Mouse (Mus musculus) heart, adult 11 months (tissue): ENCODE data around the gene Cd59b.

Experiments
- DNase-seq: peaks from one replicate; pipeline ENCODE4 v3.0.0; 2022

Cd59b gene

GRCm38 (mm10) chr2:104069704-104070185 is at the start of gene Cd59b:
Cd59b (plus strand) TSS chr2:104069849.
- peak; percentile 95 for DNase-seq

DNA sequence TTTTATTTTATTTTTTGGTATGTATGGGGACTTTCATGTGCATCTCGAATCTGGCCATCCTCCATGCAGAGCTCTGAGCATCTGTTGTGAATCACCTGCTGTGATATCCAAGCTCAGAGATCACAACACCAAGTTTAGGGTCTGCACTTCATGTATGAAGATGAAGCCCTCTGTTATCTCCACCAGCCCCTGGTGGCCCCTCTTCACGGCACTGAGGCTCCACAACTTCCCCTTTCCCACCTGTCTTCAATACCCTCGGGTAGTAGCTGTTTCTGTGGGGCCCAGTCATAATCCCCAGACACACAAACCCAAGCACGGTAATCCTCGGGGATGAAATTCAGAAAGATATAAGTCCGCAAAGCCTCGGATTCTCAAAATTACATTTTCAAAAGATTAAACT is 46.6 kb upstream of the Cd59b start:
- peak; percentile 61 for DNase-seq

GRCm38 (mm10) chr2:104024656-104025055 is 45.0 kb upstream of the Cd59b start:
- DNase-seq: peak; percentile 59

- peak; percentile 99 for DNase-seq
Observed at GRCm38 (mm10) chr2:104027458-104028138, 42.1 kb upstream of the Cd59b start, which contains the start of gene Fbxo3. Fbxo3 (plus strand) TSS chr2:104027721.

DNA sequence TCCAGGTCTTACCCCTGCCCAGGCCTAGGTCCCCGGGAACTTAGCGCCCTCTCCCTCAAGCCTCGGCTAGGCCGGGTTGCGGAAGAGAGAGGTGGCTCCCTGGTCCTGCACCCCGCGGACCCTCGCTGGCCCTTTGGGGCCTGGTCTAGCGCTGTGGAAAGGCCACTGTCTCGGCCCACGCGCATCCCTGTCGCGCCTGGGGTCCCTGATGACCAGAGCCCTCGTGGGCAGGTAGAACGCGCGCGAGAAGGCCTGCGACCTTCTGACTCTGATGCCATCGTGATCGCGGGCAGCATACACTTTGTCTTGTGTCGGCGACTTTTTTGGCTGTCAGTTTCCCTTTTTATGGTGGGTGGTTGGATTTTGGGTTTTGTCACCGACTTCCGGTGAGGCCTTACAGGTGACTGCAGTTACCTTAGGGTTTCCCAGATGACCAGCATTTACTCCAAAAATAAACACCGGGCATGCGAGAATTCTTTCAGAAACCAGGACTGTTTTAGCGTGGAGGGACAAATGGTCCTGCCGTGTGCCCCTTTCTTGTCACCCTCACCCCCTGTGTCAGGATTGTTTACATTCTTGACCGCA is 41.4 kb upstream of the Cd59b start, which contains the start of gene 4931422A03Rik:
4931422A03Rik (minus strand) TSS at position 223 of the 585 bp plus-strand sequence.
- no peak for DNase-seq

- DNase-seq: peak; percentile 23
Observed at GRCm38 (mm10) chr2:104029074-104029473, 40.6 kb upstream of the Cd59b start.

DNA sequence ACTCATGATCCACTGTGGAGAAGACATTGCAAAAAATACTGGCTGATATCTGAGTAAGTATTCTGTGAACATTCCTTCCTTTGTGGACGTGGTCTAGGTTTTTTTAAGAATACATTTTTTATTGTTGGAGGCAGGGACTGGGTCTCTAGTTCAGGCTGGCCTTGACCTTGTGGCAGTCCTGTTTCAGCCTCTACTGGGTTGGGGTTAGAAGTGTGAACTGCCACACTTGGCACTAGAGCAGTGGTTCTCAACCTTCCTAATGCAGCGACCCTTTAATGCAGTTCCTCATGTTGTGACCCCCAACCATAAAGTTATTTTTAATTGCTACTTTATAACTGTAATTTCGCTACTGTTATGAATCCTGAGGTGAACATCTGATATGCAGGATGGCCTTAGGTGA is 39.3 kb upstream of the Cd59b start:
- DNase-seq: peak; percentile 56

- DNase-seq: peak; percentile 50
Observed at GRCm38 (mm10) chr2:104032056-104032455, 37.6 kb upstream of the Cd59b start.

DNA sequence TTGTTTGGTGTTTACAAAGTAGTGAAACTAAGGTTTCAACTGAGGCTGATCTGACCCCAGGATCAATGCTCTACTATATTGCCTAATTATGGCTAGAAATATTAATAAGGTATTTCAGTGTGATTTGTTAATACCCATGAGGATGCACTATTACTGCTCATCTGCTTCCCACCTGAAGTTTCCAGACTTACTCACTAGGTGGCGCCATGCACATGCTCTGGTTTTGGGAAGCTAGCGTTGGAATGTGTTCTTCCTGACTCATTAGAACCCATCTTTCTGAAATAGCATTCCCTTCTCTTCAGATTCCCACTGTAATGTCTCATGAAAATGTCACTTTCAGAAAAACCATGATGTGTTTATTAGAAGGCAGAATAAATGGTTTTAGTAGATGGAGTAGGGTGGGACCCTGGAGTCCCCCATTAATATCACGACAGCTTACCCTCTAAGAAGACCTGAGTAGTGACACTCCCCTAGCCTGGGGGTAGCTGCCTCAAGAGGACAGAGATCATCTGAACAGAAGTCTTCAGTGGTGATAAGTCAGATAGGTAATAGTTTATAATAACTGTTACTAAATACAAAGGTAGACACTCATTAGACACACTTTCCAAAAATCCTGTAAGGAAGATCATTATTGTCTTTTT is 34.7 kb upstream of the Cd59b start:
- peak; percentile 92 for DNase-seq

- DNase-seq: peak; percentile 95
Observed at GRCm38 (mm10) chr2:104035595-104035994, 34.1 kb upstream of the Cd59b start.

DNA sequence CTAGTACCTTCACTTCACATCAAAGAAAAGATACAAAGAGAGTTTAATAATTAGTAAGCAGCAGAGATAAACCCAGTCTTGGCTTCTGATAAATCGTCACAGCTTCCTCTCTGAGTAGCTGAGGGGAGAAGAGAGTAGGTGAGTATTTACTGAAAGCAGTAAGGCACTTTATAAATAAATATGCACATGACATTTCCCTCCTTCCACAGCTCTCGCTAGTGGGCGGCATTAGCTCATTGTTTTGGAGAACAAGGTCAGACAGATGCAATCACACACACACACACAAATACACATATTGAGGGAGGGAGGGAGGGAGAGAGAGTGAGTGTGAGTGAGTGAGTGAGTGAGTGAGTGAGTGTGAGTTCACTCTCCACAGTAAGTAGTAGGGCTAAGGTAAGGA is 33.3 kb upstream of the Cd59b start:
- DNase-seq: peak; percentile 72

GRCm38 (mm10) chr2:104038236-104038635 is 31.4 kb upstream of the Cd59b start:
- DNase-seq: peak; percentile 51

GRCm38 (mm10) chr2:104041632-104042031 is 28.0 kb upstream of the Cd59b start:
- peak; percentile 55 for DNase-seq

DNA sequence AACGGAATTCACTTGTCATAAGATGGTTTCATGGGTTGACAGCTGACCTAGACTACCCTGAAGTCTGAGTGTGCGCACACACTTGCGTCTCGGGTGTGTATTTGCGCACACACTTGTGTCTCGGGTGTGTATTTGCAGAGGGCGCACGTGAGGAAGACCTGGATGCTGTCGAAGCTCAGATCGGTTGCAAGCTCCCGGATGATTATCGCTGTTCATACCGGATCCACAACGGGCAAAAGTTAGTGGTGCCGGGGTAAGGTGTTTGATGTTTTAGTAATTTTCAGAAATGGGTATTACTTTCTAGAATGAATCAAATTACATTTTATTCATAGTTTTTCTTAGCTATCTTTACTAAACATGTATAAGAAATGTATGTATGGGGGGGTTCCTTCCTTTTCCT is 26.9 kb upstream of the Cd59b start:
- DNase-seq: peak; percentile 66

DNA sequence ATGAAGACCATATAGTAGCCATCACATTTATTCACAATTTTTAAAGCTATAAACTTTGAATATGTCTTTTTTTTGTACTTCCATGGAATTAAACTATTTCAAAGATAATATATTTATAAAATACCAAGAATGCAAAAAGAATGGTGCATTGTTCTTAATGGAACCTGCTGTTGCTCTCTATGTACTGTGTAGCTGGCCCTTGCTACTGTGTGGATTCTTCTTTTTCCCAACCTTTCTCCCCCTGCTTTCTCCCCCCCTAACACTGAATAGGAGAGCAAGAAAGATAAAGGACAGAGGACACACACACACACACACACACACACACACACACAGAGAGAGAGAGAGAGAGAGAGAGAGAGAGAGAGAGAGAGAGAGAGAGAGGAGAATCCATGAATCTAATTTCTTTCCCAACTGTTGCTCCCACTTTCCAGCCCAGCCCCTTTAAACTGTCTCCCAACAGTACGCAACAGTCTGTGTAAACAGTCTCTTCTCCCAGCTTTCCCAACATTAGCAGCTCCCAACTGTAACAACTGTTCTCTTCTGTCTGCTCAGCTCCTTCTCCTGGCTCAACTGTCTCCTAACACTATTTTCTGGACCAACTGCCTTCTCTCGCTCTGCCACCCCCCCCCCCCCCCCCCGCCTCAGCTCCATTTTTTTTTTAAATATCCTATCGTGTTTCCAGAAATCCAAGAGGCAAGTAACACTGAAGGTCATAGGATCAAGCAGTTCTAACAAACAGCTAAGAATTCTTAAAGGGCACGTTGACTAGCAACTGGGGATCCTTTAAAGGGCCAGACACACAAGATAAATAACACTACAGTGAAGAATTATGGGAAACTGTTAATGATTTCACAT is 25.8 kb upstream of the Cd59b start:
- DNase-seq: peak; percentile 63

GRCm38 (mm10) chr2:104044479-104045080 is 25.1 kb upstream of the Cd59b start:
- DNase-seq: peak; percentile 76

DNA sequence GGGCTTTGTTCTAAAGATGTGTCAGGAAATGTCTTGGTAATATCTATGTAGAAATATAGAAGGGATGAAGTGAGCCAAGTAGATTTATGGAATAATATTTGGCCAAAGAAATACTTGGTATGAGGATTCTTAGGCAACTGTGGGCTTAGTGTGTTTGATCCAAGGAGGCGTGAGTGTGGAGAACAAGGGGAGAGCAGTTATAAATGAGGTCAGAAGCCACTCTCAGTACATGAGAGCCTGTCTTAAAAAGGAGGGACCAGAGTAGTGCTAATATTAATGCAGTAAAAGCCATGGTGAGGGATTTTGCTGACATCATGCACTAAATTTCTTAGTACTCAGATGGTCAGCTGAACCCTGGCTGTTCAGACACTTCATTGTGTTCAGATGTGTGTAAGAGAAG is 11.3 kb upstream of the Cd59b start:
- peak; percentile 19 for DNase-seq

DNA sequence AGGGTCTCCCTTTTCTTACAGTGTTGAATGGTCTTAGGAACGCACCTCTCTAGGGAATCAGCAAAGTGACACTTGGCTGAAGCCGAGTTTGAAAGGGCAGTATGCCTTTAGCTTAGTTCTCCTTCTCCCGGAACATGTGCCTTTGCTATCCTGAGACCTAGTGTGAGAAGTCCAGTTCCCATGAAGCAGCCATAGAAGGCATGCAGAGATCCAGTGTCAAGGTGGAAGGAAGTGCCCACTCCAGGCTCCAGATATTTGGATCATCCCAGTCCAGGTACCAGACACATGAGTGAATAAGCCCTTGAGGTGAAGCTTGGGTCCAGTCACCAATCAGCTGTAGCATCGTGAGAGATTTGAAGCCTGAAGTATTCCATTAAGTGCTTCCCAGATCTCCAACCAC is 10.7 kb upstream of the Cd59b start:
- peak; percentile 52 for DNase-seq

GRCm38 (mm10) chr2:104059786-104060185 is 9.9 kb upstream of the Cd59b start:
- peak; percentile 40 for DNase-seq

- peak; percentile 66 for DNase-seq
Observed at GRCm38 (mm10) chr2:104060996-104061395, 8.7 kb upstream of the Cd59b start.

DNA sequence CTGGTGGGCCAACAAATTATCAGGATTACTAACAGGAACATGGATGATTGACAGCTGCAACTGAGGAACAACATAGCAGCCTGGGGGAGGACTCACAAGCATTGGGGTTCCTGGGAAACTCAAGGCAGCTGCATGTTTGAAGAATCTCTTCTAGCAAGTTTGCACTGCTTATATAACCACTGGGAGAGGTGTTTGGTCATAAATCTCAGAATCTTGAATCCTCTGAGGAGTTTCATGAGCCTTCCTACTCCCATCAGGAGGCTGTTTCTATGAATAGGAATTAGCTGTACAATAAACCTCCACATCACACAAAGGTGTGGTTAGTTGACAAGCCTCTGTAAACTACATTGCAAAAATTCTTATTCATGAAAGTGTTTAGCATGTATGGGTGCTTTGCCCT is 7.0 kb upstream of the Cd59b start:
- DNase-seq: peak; percentile 55

- peak; percentile 78 for DNase-seq
Observed at GRCm38 (mm10) chr2:104064152-104064551, 5.5 kb upstream of the Cd59b start.
